Comparison of ENCODE assay signal across 14 mouse cellular contexts in the genomic region with DNA sequence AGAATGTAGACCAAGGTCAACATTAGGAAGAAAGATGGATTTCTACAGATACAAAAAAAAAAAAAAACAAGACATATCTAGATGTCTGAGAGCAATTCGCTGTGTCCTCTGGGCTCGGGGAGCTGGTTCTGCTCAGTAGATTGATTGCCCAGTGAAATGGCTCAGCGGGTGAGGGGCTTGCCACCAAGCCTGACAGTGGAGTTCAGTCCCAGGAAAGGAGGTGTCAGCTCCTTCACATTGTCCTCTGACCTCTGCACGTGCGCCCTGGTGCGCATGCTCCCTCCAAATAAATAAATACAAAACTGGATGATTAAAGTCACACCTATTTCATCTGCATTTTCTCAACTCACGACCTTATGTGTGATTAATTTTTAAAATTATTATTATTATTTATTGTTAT. TPM values are rescaled to one million over a fixed set of nuclear protein-coding genes. Genes with fewer than 3 reads are reported as not detected.
A peak's percentile ranks its signal among the peaks of the same experiment; 100 is the strongest.
DNase-seq lines count a peak whose midpoint lies in the region; ATAC-seq and TF ChIP-seq lines count a peak whose summit lies in the region.
"Had no signal": no experiment of that assay in that cellular context is flagged by ENCODE, and none has a peak within 500 bp of the region (broad histone marks: within the 10 kb centered on the region; RNA-seq: fewer than 3 reads in every experiment).

No protein-coding gene starts in this region.

- WGBS in heart, embryonic 13.5 days, result 62% methylated on average over 7 of the region's 7 CpGs
- 65% methylated on average over 7 of the region's 7 CpGs for WGBS in heart, embryonic 12.5 days
- 39% methylated on average over 7 of the region's 7 CpGs for WGBS in liver, adult 2 months
- 72% methylated on average over 7 of the region's 7 CpGs for WGBS in liver, embryonic 12.5 days (ENCODE audit: insufficient replicate concordance)
- 65% methylated on average over 7 of the region's 7 CpGs for WGBS in olfactory bulb, adult 2 months

- TF ChIP-seq POLR2A in liver, adult 2 months (IDR thresholded peaks at IDR 0.05; ENCODE audit: extremely low read depth, insufficient read depth, low read length), result no peak
- no peak for TF ChIP-seq POLR2A in olfactory bulb, adult 2 months (IDR thresholded peaks at IDR 0.05; ENCODE audit: insufficient read depth, low read depth, low read length)

- TF ChIP-seq CTCF in liver, adult 2 months (IDR thresholded peaks at IDR 0.05; ENCODE audit: low read depth, low read length), result no peak
- no peak for TF ChIP-seq CTCF in olfactory bulb, adult 2 months (IDR thresholded peaks at IDR 0.05; ENCODE audit: insufficient read depth, low read depth, low read length)

- no peaks in the 10 kb centered on the region for H3K27me3 ChIP-seq in heart, embryonic 13.5 days (replicated peaks)
- H3K27me3 ChIP-seq in heart, embryonic 12.5 days (replicated peaks), result no peaks in the 10 kb centered on the region
- no peaks in the 10 kb centered on the region for H3K27me3 ChIP-seq in liver, adult 2 months (ENCODE audit: control insufficient read depth, insufficient read depth, low read length)
- no peaks in the 10 kb centered on the region for H3K27me3 ChIP-seq in liver, embryonic 12.5 days (replicated peaks)
- H3K27me3 ChIP-seq: forebrain, embryonic 12.5 days; neural tube, embryonic 12.5 days had no signal

- ATAC-seq in heart, embryonic 13.5 days (ENCODE audit: extremely low read depth, insufficient number of reproducible peaks, low FRiP score, low TSS enrichment), result no peak
- no peak for ATAC-seq in heart, embryonic 12.5 days (ENCODE audit: insufficient number of reproducible peaks, low FRiP score)
- ATAC-seq in liver, embryonic 12.5 days, result no peak
- ATAC-seq: Patski had no signal

- H3K4me2 ChIP-seq in heart, embryonic 13.5 days, result no peak overlapping the region
- H3K4me2 ChIP-seq in heart, embryonic 12.5 days, result no peak overlapping the region
- no peak overlapping the region for H3K4me2 ChIP-seq in liver, embryonic 12.5 days
- H3K4me2 ChIP-seq: forebrain, embryonic 12.5 days; neural tube, embryonic 12.5 days had no signal

- peak overlapping the region; percentile 82 for H3K27ac ChIP-seq in heart, embryonic 13.5 days (replicated peaks)
- no peak overlapping the region for H3K27ac ChIP-seq in heart, embryonic 12.5 days (ENCODE audit: poor library complexity, severe bottlenecking)
- peak overlapping the region; percentile 87 for H3K27ac ChIP-seq in liver, adult 2 months (replicated peaks; ENCODE audit: insufficient read depth, low read depth, low read length)
- H3K27ac ChIP-seq in liver, embryonic 12.5 days, result no peak overlapping the region
- H3K27ac ChIP-seq in olfactory bulb, adult 2 months (ENCODE audit: insufficient read depth, low read depth, low read length), result 0 out of 2 replicates have a peak overlapping the region, but pooled peaks have one; percentile 45
- H3K27ac ChIP-seq: neural tube, embryonic 12.5 days had no signal

- peaks cover 32% of the 10 kb centered on the region for H3K4me1 ChIP-seq in heart, embryonic 13.5 days
- H3K4me1 ChIP-seq in heart, embryonic 12.5 days (replicated peaks), result peaks cover 34% of the 10 kb centered on the region
- H3K4me1 ChIP-seq in liver, adult 2 months (ENCODE audit: control insufficient read depth, insufficient read depth, low read length), result peaks cover 13% of the 10 kb centered on the region
- peaks cover 37% of the 10 kb centered on the region for H3K4me1 ChIP-seq in liver, embryonic 12.5 days
- H3K4me1 ChIP-seq in olfactory bulb, adult 2 months (ENCODE audit: control insufficient read depth, insufficient read depth, low read length), result no peaks in the 10 kb centered on the region; the same call in 1 of the 2 replicates

- no peaks in the 10 kb centered on the region for H3K9me3 ChIP-seq in heart, embryonic 13.5 days
- no peaks in the 10 kb centered on the region for H3K9me3 ChIP-seq in heart, embryonic 12.5 days (replicated peaks)
- H3K9me3 ChIP-seq in liver, embryonic 12.5 days (replicated peaks), result no peaks in the 10 kb centered on the region
- H3K9me3 ChIP-seq: forebrain, embryonic 12.5 days; neural tube, embryonic 12.5 days had no signal

- H3K4me3 ChIP-seq in heart, embryonic 13.5 days, result no peak overlapping the region
- H3K4me3 ChIP-seq in heart, embryonic 12.5 days, result no peak overlapping the region
- no peak overlapping the region for H3K4me3 ChIP-seq in liver, adult 2 months (ENCODE audit: insufficient read depth, low read depth, low read length)
- H3K4me3 ChIP-seq in liver, embryonic 12.5 days, result no peak overlapping the region
- H3K4me3 ChIP-seq in olfactory bulb, adult 2 months (ENCODE audit: insufficient read depth, low read depth, low read length), result no peak overlapping the region
- H3K4me3 ChIP-seq: forebrain, embryonic 12.5 days; neural tube, embryonic 12.5 days had no signal

- no peak overlapping the region for H3K9ac ChIP-seq in heart, embryonic 13.5 days
- no peak overlapping the region for H3K9ac ChIP-seq in heart, embryonic 12.5 days
- no peak overlapping the region for H3K9ac ChIP-seq in liver, adult 2 months (ENCODE audit: low read depth, low read length)
- no peak overlapping the region for H3K9ac ChIP-seq in liver, embryonic 12.5 days
- H3K9ac ChIP-seq: forebrain, embryonic 12.5 days; neural tube, embryonic 12.5 days had no signal

- H3K36me3 ChIP-seq in heart, embryonic 13.5 days, result no peaks in the 10 kb centered on the region
- no peaks in the 10 kb centered on the region for H3K36me3 ChIP-seq in heart, embryonic 12.5 days
- no peaks in the 10 kb centered on the region for H3K36me3 ChIP-seq in liver, adult 2 months (ENCODE audit: control insufficient read depth, insufficient read depth, low read length)
- H3K36me3 ChIP-seq in liver, embryonic 12.5 days, result no peaks in the 10 kb centered on the region
- H3K36me3 ChIP-seq: forebrain, embryonic 12.5 days; neural tube, embryonic 12.5 days had no signal

- peaks cover 15% of the 10 kb centered on the region for H3K79me2 ChIP-seq in liver, adult 2 months (ENCODE audit: control insufficient read depth, insufficient read depth, low read length)

- DNase-seq in liver, adult 2 months (ENCODE audit: extremely low read depth, low read depth, low spot score), result peak; percentile 25
- peak; percentile 78 for DNase-seq in R1 (ENCODE audit: low read depth, low spot score)
- DNase-seq in yolk sac, embryonic 10.5 days (ENCODE audit: low spot score), result no peak
- DNase-seq: adrenal gland, postnatal 10 days; gastrocnemius, postnatal 10 days; kidney, adult 9 months; liver had no signal

RNA-seq across cellular contexts. Expression of a gene that starts 1.9 kb away (rescaled TPM):
- 25.2 and 33.6 TPM in 2 replicates for polyA plus RNA-seq in heart, embryonic 13.5 days (2015; fragmentation: Nextera tagmentation; extraction: Ambion mirVana)
- 27.8 and 30.2 TPM in 2 replicates for polyA plus RNA-seq in heart, embryonic 12.5 days (2016; fragmentation: Nextera tagmentation; extraction: Ambion mirVana)
- total RNA-seq in liver, adult 2 months (2014; rRNA removed), result 252 and 306 TPM in 2 replicates
- polyA plus RNA-seq in liver, adult 2 months (2012; rRNA removed), result 212 and 246 TPM in 2 replicates
- polyA plus RNA-seq in liver, embryonic 12.5 days (2016; fragmentation: Nextera tagmentation; extraction: Ambion mirVana), result 30.2 TPM in 2 replicates
- polyA plus RNA-seq in olfactory bulb, adult 2 months (2012; ENCODE audit: insufficient read depth, insufficient read length, low replicate concordance, missing spikeins), result not detected in 2 replicates

Comparison
In these comparisons a context has a peak if more than half of its experiments do, and no peak if none do; other contexts are left out.
1. H3K27ac ChIP-seq: peak in heart, embryonic 13.5 days (single experiment), liver, adult 2 months (single experiment) and olfactory bulb, adult 2 months (single experiment); none in heart, embryonic 12.5 days (single experiment) and liver, embryonic 12.5 days (single experiment).
2. RNA of a gene that starts 1.9 kb away (polyA plus RNA-seq): 212 to 246 TPM in liver, adult 2 months, 30.2 TPM in liver, embryonic 12.5 days, 27.8 to 30.2 TPM in heart, embryonic 12.5 days and 25.2 to 33.6 TPM in heart, embryonic 13.5 days; not detected in olfactory bulb, adult 2 months; every median in the first group is over 10 times any median in the second.